Mouse (Mus musculus): ENCODE data around the gene Smim9.

Gene Smim9

DNA sequence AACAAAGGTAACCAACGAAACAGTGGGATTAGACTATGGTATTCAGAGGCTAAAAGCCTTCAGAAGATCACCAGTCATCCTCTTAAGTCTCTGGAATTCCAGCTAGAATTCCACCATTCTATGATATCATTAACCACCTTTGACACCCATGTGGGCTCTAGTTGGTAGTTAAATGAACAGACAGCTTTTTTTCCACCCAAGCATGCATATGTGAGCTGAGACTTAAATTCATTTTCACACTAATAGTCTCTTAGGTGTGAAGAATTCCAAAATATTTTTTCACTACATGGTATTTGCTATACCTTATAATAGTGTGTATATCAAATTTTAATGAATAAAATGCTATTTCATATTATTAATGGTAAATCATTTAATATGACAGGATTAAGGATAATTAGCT, at the start of gene Smim9:
TSS of gene Smim9 (minus strand) at position 101 of the 400 bp plus-strand sequence.
- DNase-seq, result no peak

DNA sequence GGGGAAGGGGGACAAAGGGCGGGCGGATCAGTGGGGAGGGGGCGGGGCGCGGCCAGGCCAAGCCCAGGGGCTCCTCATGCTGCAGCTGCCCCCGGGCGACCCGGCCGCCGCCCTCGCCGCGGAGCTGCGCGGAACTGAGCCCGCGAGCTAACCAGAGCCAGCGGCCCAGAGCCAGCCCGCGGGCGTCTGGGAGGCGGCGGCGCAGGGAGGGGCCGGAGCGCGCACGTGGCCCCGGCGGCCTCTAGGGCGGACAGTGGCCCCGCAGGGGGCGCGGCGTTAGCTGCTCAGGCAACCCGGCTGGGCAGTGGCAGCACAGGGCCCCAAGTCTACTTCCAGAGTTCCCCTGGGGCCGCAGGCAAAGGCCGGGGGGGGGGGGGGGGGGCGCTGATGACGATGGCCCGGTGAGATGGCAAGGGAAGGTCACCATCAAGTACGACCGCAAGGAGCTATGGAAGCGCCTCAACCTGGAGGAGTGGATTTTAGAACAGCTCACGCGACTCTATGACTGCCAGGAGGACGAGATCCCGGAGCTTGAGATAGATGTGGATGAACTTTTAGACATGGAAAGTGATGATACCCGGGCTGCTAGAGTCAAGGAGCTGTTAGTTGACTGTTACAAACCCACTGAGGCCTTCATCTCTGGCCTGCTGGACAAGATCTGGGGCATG, 7.9 kb downstream of the Smim9 start:
- DNase-seq, result peak; percentile 45 to 71

DNA sequence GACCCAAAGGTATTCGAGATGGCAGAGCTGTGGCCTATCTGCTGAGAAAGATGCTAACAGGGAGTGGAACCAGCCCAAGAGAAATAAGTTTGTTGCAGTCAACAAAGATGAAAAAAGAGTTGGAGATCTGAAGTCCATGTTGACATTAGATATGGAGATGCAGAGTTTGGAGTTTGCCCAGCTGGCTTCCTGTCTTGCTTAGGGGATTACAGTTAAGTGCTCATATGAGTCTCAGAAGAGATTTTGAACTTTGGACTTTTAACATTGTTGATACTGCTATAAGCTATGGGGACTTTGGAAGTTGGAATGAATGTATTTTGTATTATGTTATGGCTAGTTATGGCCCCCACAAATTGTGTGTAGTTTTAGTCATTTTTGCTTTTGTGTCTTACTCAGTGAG, 11.3 kb downstream of the Smim9 start:
- no peak for DNase-seq

DNA sequence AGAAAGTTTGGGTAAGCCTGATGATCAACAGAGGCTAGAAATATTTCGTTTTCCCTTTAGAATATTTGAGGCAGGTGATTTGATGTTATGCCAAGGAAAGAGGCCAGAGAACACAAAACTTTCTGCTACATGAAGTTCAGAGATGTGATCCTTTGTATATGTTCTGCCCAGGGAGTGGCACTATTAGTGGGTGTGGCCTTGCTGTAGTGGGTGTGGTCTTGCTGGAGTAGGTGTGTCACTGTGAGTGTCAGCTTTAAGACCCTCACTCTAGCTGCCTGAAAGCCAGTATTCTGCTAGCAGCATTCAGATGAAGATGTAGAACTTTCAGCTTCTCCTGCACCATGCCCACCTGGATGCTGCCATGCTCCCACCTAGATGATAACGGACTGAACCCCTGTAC, 13.3 kb downstream of the Smim9 start:
- DNase-seq, result no peak

DNA sequence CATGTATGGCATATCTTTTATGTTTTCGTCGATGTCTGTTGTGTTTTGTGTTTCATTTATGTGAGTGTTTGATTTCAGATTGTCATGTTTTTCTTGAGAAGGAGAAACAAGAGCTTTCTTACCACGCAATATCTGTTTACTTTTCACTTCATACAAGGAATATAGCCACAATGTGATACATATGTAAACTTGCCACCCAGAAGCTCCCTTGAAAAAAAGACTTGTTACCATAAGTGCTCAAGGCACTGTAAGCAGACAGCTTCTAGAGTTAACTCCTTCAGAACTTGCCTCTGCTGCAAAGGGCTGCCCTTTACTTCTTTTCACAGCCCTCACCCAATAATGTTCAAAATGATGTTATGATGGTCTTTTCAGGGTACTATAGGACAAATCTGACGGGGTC, 15.2 kb downstream of the Smim9 start:
- DNase-seq, result no peak

DNA sequence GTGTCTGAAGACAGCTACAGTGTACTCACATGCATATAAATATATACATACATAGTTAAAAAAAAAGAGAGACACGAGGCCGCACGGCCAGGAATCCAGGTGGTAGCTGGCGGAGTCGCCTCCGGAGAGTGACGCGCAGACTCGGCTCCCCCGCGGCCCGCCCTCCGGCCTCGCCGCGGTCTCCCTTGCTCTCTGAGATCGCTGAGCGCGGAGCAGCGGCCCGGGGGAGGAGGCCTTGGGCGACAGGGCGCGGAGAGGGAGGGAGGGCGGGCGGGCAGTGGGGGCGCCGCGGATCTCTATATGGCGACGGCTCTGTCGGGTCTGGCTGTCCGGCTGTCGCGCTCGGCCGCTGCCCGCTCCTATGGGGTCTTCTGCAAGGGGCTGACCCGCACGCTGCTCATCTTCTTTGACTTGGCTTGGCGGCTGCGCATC, 20.4 kb downstream of the Smim9 start:
- peak; percentile 52 to 54 for DNase-seq

DNA sequence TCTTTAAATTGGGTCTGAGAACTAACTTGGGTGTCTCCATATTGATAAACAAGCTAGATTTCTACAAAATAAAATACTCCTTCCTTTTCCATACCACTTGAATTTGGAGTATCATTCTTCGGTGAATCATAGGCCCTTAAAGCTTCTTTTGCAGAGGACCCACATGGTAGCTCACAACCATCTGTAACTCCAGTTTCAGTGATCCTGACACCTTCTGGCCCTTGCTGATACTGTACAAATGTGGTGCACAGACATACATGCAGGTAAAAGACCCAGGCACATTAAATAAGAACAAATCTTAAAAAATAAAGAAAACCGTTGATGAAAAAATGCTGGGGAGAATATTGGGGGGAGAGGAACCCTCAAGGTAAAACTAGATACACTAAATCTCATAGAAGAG, 25.4 kb downstream of the Smim9 start:
- DNase-seq, result no peak

DNA sequence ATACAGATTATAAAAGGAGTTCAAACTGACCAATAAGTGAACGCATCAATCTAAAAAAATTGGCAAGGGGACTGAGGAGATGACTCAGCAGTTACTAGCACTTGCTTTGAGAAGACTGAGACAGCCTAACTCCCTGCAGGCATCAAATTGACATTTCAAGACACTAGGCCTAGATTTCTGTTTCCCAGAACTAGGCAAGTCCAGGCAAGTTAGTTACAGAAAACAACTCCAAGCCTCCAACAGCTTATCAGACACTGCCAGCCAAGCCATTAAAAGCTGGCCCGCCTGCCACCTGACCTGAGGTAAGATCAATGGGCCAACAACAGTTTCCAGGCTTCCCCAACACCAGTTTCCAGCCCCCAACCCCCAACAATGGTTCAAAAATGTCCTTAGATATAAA, 25.8 kb downstream of the Smim9 start:
- no peak for DNase-seq

DNA sequence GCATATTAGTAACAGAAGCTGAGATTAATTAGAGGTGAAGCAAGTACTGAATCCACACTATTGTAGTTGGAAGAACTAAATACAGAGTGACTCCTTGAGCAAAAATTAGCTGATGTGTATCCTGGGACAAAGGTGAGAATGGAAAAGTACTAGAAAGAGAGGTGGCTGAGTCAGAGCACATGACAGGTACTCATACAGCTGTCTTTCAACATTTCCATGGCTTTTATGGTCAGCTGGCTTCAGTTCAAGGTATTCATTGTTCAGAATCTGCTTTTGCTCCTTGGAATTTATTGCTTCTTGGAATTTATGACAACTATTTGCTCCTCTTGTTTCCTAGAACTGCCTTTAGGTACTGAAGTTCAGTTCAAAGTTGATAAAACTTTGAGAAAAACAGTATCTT, 26.6 kb downstream of the Smim9 start:
- no peak for DNase-seq

DNA sequence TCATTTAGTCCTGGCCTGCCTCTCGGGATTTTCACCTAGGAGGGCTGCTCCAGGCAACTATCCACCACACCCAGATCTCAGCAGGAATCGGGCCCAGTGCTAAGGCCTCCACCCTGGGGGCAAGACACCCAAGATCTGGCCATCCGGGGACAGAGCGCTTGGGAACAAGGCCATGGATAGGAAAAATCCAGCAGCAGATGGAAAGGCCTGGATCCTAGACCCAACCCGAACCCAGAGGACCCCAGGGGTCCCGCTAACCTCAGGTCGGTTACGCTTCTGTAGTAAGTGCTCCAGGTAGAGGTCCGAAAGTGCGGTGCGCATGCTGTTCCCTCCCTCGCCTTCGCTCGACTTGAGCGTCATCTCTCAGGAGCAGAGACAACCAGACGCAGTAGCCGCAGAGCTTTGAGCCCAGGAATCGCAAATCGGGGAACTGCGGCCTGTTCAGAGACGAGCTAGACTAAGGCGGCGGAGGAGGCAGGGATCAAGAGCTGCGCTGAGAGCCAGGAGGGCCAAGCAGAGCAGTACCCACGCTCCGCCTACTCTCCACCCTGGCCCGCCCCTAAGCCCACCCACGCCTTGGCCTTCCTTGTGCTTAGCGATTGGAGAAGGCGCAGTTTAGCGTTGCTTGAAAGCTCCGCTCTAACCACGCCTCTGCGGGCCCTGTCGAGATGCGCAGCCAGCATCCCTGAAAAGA, 33.0 kb downstream of the Smim9 start, which contains the start of gene Mpp1:
TSS of gene Mpp1 (minus strand) at position 550 of the 694 bp plus-strand sequence.
- peak; percentile 86 to 89 for DNase-seq

DNA sequence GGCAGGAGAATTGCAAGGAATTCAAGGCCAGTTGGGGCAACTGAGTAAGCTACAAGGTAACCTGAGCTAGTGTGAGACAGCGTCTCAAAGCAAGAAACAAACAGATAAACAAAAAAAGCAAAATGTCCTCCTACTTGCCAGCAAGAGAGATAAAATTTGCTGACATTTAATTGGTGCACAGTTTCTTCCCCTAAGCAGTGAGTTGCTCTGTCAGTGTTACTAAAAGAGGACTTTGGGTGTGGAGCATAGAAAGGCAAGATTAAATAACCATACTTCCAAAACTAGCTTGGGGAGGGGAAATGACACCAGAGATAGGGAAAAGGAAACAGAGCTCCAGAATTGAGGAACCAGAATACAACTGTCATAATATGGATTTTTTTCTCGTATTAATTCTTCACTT, 34.1 kb downstream of the Smim9 start:
- DNase-seq, result no peak

DNA sequence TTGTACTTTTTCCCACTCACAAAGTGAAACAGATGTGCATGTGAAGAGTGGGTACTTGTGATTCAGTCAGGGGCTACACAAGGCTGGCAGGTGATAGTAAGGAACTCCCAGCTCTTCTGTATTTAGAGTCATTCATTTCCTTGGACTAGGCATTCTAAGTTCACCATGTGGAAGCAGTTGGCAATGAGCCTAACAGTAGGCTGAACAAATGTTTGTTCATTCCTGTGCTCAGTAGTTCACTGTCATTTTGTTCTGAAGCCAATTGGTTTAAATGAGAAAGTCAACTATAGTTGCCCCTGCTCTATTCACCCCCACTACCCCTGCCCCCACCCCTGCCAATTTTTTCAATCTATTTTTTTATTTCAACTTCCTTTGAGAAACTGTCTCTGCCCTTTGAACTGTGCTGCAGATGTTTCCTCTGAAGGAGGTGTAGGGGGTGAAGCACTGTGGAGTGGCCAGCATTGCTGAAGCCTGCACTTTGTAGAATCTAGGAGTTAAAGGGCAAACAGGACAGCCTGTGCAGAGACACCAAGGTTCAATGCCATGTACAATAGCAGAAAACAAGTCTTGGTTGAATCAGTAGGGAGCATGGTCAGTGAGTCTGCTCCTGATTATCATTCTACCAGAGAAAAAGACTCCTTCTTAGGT, 35.1 kb downstream of the Smim9 start:
- DNase-seq, result peak; percentile 3 to 23

DNA sequence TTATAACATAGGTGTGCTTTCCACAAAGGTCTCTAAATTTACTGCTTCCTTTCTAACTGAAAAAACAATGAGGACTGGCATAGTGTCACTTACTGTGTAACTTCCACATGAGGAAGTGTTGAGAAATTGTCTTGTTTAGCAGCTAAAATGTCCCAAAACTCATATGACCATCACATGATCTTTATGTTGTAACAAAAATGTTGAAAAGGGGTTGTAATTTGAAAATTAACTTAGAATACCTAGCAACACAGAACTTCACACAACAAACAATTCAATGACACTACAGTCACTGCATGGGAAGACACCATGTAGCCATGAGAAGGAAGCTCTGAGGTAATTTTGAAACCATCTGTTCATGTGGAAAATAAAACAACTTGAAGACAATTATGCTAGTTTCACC, 36.7 kb downstream of the Smim9 start:
- DNase-seq, result no peak

DNA sequence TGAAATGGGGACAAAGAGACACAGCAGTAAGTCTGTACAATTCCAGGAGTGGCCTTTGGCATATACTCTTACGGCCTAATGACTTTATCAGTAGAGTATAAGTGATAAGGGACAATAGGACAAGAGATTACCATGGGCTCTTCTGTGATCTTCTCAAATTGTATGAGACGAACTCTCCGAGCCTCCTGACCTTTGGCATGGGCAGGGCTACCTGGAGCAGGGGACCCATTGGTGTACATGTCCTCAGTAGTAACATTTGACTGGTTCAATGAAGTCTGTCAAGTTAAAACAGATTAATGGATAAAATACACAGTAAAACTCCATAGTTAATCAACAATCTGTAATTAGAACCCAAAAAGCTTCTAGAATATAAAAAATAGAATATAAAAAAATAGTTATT, 38.0 kb downstream of the Smim9 start:
- no peak for DNase-seq

DNA sequence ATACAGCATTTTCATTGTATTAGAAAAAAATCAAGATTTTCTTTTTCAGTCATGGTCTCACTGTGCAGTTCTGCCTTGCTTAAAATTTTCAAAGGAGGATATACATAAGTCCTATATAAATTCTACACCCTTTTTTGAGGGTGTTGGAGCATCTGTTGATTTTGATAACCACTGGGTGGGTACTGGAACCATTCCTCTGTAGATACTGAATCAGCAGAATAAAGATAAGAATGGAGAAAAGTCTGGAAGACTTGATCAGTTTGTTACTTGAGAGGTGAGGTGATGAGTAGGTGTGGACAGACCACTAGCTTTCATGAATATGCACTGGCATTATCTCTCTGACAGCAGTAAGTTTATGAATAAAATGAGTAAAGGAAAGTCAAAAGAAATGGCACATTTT, 48.0 kb downstream of the Smim9 start:
- no peak for DNase-seq

DNA sequence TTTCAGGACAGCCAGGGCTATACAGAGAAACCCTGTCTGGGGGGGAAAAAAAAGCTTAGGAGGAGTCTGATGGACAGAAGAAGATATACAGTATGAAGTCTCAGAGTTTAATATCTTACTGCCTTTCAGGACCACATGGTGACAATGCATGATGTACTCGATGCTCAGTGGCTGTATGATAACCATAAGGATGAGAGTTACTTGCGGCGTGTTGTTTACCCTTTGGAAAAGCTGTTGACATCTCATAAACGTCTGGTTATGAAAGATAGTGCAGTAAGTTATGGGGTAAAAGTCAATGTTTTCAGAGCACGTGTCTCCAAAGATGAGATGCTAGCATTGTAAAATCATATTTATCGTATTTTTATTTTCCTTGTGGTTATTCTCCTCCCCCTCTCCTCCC, 61.3 kb downstream of the Smim9 start:
- DNase-seq, result no peak

DNA sequence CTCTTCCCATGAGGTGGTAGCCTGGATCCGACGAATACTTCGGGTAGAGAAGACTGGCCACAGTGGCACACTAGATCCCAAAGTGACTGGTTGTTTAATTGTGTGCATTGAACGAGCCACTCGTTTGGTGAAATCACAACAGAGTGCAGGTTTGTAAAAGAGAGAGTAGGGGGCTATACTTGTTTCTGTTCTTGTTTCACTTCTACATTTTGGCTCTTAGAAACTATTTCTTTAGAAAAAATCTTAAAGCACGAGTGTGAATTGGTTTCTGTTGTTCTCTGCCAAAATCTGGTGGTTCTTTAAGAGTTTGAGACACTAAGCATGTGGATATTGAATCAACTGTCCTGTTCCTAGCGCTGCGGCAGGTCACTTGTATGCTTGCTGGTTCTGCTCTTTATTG, 64.8 kb downstream of the Smim9 start:
- no peak for DNase-seq

DNA sequence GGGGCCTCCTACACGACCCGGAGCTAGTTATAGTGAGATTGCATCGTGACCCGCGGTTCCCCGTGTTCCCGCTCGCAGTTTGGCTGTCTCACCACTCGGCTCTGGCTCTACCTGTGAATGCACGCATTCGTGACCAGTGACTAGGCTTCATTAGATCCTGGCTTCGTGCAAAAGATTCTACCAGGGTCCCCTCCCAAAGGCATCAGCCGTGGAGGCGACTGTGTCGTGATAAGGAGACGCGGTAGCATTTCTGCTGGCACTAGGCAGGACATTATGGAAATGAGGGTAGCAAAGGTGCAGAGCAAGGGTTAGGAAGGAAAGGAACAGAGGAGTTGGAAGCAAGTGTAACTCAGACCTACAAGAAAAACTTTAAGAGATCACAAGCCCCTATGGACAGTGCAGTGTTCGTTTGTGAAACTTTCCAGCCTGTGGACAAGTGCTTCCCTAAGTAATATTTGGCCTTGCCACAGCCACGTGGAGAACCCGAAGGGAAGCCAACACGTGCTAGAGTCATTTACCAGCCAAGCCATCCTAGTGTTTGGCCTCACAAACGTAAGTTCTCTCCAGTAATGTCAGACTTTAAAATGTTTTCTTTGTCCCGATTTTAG, 67.3 kb downstream of the Smim9 start:
- peak in 1 of 2 experiments; percentile 11 for DNase-seq

Data from kidney, postnatal 4 days (tissue).